Mouse (Mus musculus) liver, embryonic 14.5 days (tissue): ENCODE data around the gene Sumf1.

Experiments
- CTCF ChIP-seq: IDR thresholded peaks from 2 replicates; pipeline ENCODE4 v1.5.1; 2016; ENCODE audit warnings: antibody characterized with exemption, low read depth, control low read depth
- EP300 ChIP-seq: IDR thresholded peaks from 2 replicates; pipeline ENCODE4 v1.6.1; 2016; ENCODE audit warnings: antibody characterized with exemption, low read depth

GRCm38 (mm10) chr6:108196665-108197064 lies 11.3 kb upstream of the Sumf1 start:
- TF ChIP-seq CTCF (no peak), EP300 (no peak)
